Mouse (Mus musculus): ENCODE measurements at regions not wholly inside any gene's neighbourhood (a gene's known extent, or its start where the extent isn't known, plus 50 kb on each side); places are given as distances from the start of the nearest gene placed in this dataset.
A peak's percentile ranks its signal among the peaks of the same experiment; 100 is the strongest.

- H3K27me3 ChIP-seq (ENCODE audit: poor library complexity, severe bottlenecking) = peaks cover 43% of the 10 kb centered on the region
- WGBS = 61% methylated on average over 9 of the region's 9 CpGs
- H3K36me3 ChIP-seq (replicated peaks) = no peaks in the 10 kb centered on the region
- H3K4me3 ChIP-seq = no peak overlapping the region
- H3K4me1 ChIP-seq = peaks cover 56% of the 10 kb centered on the region
- no peaks in the 10 kb centered on the region for H3K9me3 ChIP-seq
- DNase-seq (ENCODE audit: extremely low spot score, low spot score) = no peak
- no peak overlapping the region for H3K27ac ChIP-seq
Observed at GRCm38 (mm10) chr8:12513042-12513441, 59.8 kb upstream of the Spaca7 start.

GRCm38 (mm10) chr8:12514138-12514537, 58.7 kb upstream of the Spaca7 start:
- no peak for DNase-seq (ENCODE audit: extremely low spot score, low spot score)
- Histone ChIP-seq H3K4me3 (no peak overlapping the region), H3K9me3 (peaks cover 6% of the 10 kb centered on the region; the same call in 1 of the 2 replicates), H3K36me3 (replicated peaks) (no peaks in the 10 kb centered on the region), H3K27ac (peak overlapping the region; percentile 72), H3K27me3 (ENCODE audit: poor library complexity, severe bottlenecking) (peaks cover 40% of the 10 kb centered on the region), H3K4me1 (peaks cover 62% of the 10 kb centered on the region)
- WGBS = 76% methylated on average over 7 of the region's 7 CpGs

- 19% methylated on average over 9 of the region's 9 CpGs for WGBS
- Histone ChIP-seq H3K27ac (peak overlapping the region; percentile 83), H3K4me1 (peaks cover 59% of the 10 kb centered on the region), H3K36me3 (replicated peaks) (no peaks in the 10 kb centered on the region), H3K27me3 (ENCODE audit: poor library complexity, severe bottlenecking) (peaks cover 32% of the 10 kb centered on the region), H3K9me3 (peaks cover 12% of the 10 kb centered on the region), H3K4me3 (peak overlapping the region; percentile 25)
- DNase-seq (ENCODE audit: extremely low spot score, low spot score) = no peak
Observed at GRCm38 (mm10) chr8:12521636-12522035, 51.2 kb upstream of the Spaca7 start.

Data from forebrain, embryonic 10.5 days (tissue).